Mouse (Mus musculus) bone marrow, adult 2 months (tissue): ENCODE results near the gene Sned1. TPM values are rescaled to one million over a fixed set of nuclear protein-coding genes. Genes with fewer than 3 reads are reported as not detected.
A peak's percentile ranks its signal among the peaks of the same experiment; 100 is the strongest.

Experiments used
- H3K27ac ChIP-seq: fragments of 200-500 bp; 2 replicates; pipeline ENCODE4 v1.5.1; 2012; ENCODE audit warnings: low read depth, mild to moderate bottlenecking, control low read depth, inconsistent platforms, low read length; ENCODE audit not compliant: control insufficient read depth, poor library complexity, insufficient read depth
- H3K4me1 ChIP-seq: fragments of 200-500 bp; 2 replicates; pipeline ENCODE4 v1.6.1; 2011; ENCODE audit warnings: low read length; ENCODE audit not compliant: control insufficient read depth, insufficient read depth
- H3K4me3 ChIP-seq: fragments of 200-500 bp; replicated peaks from 2 replicates; pipeline ENCODE3; 2011; ENCODE audit warnings: mild to moderate bottlenecking, low read depth, low read length, control low read depth; ENCODE audit not compliant: control insufficient read depth
- CTCF ChIP-seq: fragments of 200-500 bp; IDR thresholded peaks from 2 replicates; pipeline ENCODE4 v1.5.1; 2011; ENCODE audit warnings: low read length, control low read depth; ENCODE audit not compliant: control insufficient read depth, insufficient read depth
- POLR2A ChIP-seq: fragments of 200-500 bp; IDR thresholded peaks from 2 replicates; pipeline ENCODE4 v1.6.1; 2011; ENCODE audit warnings: low read depth, mild to moderate bottlenecking, control low read depth, low read length, borderline replicate concordance; ENCODE audit not compliant: control insufficient read depth
- WGBS: fragments of 180-500 bp; shearing (Covaris S2); methylation state at CpG from one replicate; pipeline ENCODE4 v1.1.7; 2018; 5-methylcytosine and 5-hydroxymethylcytosine counted together
- polyA plus RNA-seq: library from polyadenylated mRNA; stranded (reverse); fragments of >200 nt; gene quantifications from 2 replicates; pipeline ENCODE4 v1.2.4, GENCODE M21; 2011; ENCODE audit warnings: low replicate concordance; ENCODE audit not compliant: missing spikeins, insufficient read depth, insufficient read length

Gene Sned1
- polyA plus RNA-seq, 1 experiment: 4.7 TPM

DNA sequence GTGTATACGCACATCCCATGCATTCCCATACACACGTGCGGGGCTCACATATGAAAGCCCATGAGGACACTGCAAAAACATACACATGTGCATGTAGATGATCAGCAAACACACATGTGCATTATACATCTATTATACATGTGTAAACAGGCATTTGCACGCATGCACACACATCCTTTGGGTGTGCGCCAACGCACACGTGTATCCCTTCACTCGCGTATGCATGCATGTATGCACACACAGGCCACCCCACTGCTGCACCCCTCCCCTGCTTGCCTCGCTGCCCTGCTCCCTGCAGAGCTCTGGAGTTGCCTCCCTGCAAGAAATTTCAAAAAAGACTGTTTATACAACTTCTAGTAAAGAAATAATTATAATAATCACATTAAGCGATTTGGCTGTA lies 24.6 kb upstream of the Sned1 start:
- 82% methylated on average over 11 of the region's 11 CpGs for WGBS
- TF ChIP-seq CTCF (no peak), POLR2A (no peak)
- Histone ChIP-seq H3K4me1 (no peaks in the 10 kb centered on the region; the same call in 1 of the 2 replicates), H3K27ac (no peak overlapping the region), H3K4me3 (no peak overlapping the region)

DNA sequence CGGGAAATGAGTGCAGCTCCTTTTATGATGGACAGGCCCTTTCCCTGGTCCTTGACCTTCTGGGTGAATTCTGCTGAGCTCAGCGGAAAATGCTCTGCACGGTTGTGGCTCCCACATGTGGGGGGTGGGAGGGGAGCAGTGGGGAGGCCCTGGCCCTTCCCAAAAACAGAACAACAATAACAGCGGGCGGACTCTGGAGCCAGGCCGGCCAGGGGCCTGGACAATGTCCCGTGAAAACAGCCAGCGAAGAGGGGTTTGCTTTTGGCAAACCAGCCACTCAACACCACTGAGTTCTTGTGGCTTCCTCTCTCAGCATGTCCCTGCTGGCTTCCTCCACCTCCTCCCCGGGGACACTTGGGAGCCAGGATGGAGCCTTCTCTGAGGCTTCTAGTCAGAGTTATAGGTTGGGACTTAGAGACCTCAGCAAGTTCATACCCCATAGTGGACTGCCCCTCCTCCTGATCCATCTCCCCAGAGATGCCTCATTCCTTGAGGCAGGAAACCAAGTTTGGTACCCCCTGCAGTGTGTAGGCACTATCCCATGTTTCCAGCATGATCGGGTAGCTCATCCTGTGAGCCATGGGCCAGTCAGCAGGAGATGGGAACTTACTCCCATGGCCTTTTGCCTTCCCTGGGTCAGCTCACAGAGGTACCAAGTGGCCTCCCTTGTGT lies 24.0 kb upstream of the Sned1 start:
- H3K4me3 ChIP-seq: no peak overlapping the region
- TF ChIP-seq CTCF: no peak
- TF ChIP-seq POLR2A: no peak
- 63% methylated on average over 10 of the region's 10 CpGs for WGBS
- H3K4me1 ChIP-seq: no peaks in the 10 kb centered on the region; the same call in 1 of the 2 replicates
- no peak overlapping the region for H3K27ac ChIP-seq

DNA sequence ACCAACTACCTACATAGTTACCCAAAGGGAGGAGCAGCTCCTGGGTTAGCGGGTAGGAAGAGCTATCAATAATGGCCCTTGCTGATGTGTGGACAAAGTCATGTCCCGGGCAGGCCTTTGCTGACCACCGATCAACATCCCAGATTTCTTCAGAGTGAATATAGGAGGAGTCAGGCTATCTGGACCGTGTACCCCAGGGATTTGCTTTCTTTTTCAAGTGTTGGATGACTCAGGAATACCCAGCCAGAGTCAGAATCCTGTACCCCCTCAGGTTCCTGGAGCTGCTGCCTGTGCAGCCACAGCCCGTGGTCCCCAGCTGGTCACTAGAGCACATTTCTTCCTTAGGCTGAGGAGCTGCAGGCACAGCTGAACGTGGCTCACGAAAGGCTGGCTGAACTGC lies 23.2 kb upstream of the Sned1 start:
- TF ChIP-seq CTCF (no peak), POLR2A (no peak)
- 70% methylated on average over 7 of the region's 7 CpGs for WGBS
- Histone ChIP-seq H3K4me3 (no peak overlapping the region), H3K4me1 (no peaks in the 10 kb centered on the region; the same call in 1 of the 2 replicates), H3K27ac (no peak overlapping the region)

DNA sequence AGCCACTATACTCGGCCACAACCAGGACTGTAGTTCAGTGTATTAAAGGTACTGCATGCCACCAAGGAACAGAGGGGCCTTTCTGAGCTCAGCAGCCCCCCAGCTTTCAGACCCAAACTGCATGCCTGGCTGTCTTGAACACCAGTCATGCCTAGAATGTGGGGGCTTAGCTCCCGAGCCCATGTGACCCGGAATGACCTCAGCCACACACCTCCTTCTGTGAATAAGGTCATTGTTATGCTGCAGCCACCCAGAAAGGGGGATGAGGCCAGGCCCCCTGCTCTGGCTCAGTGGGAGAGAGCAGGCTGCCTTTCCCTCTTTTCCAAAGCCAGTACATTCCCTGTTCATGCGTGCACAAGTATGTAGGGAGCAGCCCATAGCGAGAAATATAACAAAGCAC lies 21.0 kb upstream of the Sned1 start:
- 68% methylated on average over 5 of the region's 5 CpGs for WGBS
- Histone ChIP-seq H3K4me1 (no peaks in the 10 kb centered on the region; the same call in 1 of the 2 replicates), H3K4me3 (no peak overlapping the region), H3K27ac (no peak overlapping the region)
- TF ChIP-seq CTCF (no peak), POLR2A (no peak)

DNA sequence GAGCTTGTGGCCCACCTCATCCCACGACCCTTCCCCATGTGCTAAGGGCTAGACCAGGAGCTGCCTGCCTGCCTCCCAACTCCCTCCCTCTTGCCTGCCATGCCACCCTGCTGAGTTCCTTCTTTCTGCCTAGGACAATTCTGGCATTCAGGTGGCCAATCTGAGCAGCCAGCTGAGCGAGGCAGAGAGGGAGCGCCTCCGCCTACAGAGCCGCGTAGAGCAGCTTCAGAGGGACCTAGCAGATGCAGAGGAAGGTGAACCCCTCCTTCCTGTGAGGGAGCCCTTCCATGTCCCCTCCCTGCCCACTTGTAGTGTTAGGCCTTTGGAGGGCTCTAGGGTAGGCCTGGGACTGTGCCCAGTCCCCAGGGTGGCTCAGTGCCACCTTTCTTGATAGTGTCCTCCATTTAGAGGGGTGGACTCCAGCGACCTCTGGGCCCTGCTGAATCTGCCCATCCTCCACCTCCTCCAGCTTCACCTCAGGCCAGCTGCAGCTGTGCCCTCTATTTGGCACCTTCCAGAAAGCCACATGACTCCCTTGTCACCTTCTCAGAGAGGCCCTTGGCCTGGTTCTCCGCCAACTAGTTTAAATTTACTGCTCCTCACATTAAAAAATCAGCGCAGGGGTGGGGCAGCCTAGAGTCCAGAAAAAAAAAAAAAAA lies 18.7 kb upstream of the Sned1 start:
- 52% methylated on average over 9 of the region's 9 CpGs for WGBS
- TF ChIP-seq CTCF (no peak), POLR2A (no peak)
- H3K4me3 ChIP-seq: no peak overlapping the region

DNA sequence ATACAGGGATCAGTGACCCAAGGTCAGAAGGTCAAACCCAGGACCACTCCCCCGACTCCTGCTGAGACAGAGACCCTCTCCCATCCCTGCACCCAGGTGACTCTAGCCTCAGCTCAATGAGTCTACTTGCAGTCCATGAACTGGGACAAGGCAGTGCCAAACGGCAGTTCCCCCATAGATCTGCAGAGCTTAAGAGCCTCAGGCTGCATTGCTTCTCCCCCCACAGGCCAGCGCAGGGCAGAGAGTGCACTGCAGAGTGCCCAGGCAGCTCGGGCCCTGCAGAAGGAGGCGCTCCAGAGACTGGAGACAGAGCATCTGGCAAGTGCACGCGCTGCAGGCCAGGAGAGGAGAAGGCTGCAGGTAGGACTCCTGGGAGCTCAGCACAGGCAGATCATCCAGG lies 18.1 kb upstream of the Sned1 start:
- H3K27ac ChIP-seq: no peak overlapping the region
- H3K4me3 ChIP-seq: no peak overlapping the region
- WGBS: 68% methylated on average over 7 of the region's 7 CpGs
- no peak for TF ChIP-seq CTCF
- TF ChIP-seq POLR2A: no peak
- H3K4me1 ChIP-seq: no peaks in the 10 kb centered on the region

More for the DNA sequence above, 18.7 kb upstream of the Sned1 start:
- H3K27ac ChIP-seq: no peak overlapping the region
- H3K4me1 ChIP-seq: no peaks in the 10 kb centered on the region

DNA sequence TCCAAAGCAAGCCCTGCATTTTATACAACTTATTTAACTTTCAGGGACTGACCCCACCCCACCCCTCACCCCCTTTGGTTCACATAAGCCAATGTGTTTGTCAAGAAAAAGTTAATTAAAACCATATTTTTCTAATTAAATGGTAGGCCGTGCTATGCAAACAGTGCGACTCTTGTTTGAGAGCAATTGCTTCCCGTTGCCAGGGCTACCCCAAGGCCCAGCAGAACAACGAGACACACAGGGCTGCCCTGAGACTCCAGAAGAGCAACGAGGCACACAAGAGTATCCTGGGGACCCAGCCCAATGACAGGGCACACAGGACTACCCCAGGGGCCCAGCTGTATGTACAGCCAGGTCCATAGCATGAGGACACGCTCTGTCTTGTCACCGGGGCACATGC lies 14.9 kb upstream of the Sned1 start:
- 82% methylated on average over 7 of the region's 7 CpGs for WGBS
- H3K4me3 ChIP-seq: no peak overlapping the region
- no peaks in the 10 kb centered on the region for H3K4me1 ChIP-seq
- H3K27ac ChIP-seq: no peak overlapping the region
- TF ChIP-seq POLR2A (no peak), CTCF (no peak)

DNA sequence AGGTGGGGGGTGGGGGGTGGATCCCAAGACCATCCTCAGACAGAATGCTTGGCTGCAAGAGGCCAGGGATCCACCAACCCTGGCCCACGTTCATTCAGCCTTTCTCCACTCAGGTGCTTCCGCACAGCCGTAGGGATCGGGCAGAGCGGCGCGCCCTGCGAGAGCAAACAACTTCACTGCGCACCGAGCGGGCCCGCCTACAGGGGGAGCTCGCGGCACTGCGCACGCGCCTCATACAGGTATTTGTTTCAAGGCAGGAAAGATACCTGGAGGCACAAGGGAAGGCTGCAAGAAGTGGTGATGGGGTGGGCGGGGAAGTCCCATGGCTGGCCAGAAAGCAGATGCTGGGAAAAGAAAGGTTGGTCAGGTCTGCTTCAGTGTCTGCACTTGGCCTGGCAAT lies 11.7 kb upstream of the Sned1 start:
- 7% methylated on average over 18 of the region's 18 CpGs for WGBS
- no peak overlapping the region for H3K4me3 ChIP-seq
- no peak overlapping the region for H3K27ac ChIP-seq
- H3K4me1 ChIP-seq: no peaks in the 10 kb centered on the region
- peak; percentile 70 for TF ChIP-seq CTCF
- TF ChIP-seq POLR2A: 0 out of 2 replicates have a peak, but pooled peaks have one; percentile 29

DNA sequence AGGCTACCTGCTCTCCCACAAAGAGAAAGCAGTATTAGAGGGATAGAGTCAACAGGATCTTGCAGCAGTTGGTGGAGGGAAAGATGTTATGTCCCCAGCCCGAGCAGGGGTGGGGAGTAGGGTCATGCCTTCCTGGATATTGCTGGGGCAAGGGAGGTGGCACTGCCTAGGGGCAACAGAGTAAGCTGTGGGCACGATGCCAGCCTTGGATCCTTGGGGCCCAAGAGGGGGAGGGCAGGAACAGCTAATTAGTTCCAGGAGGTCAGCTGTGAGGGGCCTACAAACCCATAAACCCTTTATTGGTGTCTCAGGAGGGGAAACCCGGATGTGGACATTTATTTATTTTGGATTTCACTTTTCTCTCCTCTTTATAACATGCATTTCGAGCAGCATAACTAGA lies 10.4 kb upstream of the Sned1 start:
- TF ChIP-seq CTCF (no peak), POLR2A (no peak)
- WGBS: 53% methylated on average over 4 of the region's 4 CpGs
- Histone ChIP-seq H3K4me3 (no peak overlapping the region), H3K27ac (no peak overlapping the region), H3K4me1 (no peaks in the 10 kb centered on the region)
